Mouse (Mus musculus) bone marrow macrophage, adult 2 months (primary cell): ENCODE data around the gene Rhag.

Experiments
- CTCF ChIP-seq: IDR thresholded peaks from 2 replicates; pipeline ENCODE4 v1.5.1; 2012; ENCODE audit warnings: low read depth, mild to moderate bottlenecking, low read length, moderate library complexity
- POLR2A ChIP-seq: IDR thresholded peaks from 2 replicates; pipeline ENCODE4 v1.6.1; 2012; ENCODE audit warnings: mild to moderate bottlenecking, low read depth, low read length, borderline replicate concordance

GRCm38 (mm10) chr17:40802707-40803340, 8.1 kb upstream of the Rhag start:
- TF ChIP-seq POLR2A (no peak), CTCF (no peak)
